Mouse (Mus musculus) thymus, postnatal 36 days (tissue): ENCODE results near the gene Slc19a3.
A peak's percentile ranks its signal among the peaks of the same experiment; 100 is the strongest.
"Not testable (repeated sequence)": the region's sequence is repeated elsewhere in the genome, so short reads cannot be mapped to it uniquely, and the experiment has no call there.

Source experiments
- DNase-seq, 2 experiments: peaks; one replicate each; pipeline ENCODE4 v3.0.0; 2022; ENCODE audit warnings: mixed read lengths in 2 of 2

The Slc19a3 gene

DNA sequence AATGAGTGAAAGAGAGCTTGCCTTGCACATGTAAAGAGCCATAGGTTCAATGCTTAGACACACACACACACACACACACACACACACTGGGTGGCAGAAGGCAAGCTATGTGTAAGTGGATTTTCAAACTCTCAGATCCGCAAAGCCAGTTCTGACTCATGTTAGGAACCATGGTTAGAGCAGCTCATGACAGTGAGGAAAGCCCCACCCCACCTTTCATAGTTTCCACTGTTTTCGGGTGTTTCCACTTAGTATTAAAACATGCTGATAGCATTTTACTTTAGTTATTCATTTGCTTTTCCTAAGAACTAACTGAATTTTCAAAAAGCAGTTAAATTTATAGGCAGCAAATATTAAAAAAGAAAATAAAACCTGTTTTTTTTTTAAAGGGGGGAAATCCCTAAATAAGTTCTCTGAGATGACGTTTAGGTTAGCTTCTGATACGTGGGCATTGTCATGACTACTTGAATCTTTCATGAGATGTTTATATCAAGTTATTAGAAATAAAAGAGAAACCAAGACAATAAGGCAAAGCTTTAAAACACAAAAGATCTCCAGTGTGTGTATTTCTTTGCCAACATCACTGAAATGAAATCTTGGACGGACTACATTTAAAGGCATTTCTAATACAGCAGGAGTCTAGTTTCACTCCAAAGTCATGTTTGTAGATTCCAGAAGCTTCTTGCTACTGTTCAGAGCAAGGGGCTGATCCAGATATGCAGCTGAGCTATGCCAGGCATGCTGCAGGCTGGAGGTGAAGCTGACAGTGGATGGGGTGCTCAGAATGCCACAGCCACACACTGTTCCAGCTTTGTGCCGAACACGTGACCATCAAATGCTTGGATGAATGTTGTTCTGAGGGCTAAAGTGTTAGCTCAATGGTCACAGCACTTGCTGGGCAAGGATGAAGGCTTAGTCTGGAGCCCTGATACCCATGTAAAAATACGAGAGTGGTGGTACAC lies 31.7 kb downstream of the Slc19a3 start:
- no peak for DNase-seq

DNA sequence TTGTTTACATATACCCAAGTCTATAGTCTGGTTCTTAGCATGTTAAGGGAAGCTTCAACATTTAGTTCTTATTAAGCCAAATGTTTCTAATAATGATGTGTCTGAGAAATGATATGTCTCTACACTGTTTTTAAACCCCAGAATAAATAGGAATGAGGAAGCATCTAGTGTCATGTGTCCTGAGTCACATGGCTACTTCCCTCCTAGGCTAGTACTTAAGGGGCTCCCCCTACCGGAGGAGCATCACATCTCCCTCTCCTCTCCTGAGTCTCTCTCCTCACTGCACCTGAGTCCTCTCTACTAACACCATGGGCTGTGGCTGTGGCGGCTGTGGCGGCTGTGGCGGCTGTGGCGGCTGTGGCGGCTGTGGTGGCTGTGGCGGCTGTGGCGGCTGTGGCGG lies 37.9 kb downstream of the Slc19a3 start, which contains the start of gene Gm47959:
TSS of gene Gm47959 (plus strand) at position 243 of the 400 bp plus-strand sequence.
- not testable (repeated sequence) for DNase-seq

- no peak for DNase-seq
These were observed 44.3 kb downstream of the Slc19a3 start for GRCm38 (mm10) chr1:82993947-82994346.

DNA sequence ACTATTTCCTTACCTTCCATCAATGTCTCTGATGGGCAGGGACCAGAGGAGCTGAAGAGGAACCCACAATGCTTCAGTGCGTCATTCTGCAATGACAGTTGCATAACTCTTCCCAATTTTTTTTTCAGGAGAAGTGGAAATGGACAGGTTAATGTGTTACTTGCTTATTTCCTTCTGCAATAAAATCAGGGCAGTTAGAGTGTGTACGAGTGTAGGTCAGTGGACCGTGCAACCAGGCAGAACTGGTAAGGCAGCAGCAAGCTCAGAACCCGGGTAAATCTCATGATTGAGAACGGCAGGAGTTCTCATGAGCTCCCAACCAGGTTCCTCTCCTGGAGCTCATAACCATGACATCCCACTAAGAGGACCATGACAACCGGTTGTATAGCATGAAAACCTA lies 46.2 kb downstream of the Slc19a3 start:
- DNase-seq = no peak

DNA sequence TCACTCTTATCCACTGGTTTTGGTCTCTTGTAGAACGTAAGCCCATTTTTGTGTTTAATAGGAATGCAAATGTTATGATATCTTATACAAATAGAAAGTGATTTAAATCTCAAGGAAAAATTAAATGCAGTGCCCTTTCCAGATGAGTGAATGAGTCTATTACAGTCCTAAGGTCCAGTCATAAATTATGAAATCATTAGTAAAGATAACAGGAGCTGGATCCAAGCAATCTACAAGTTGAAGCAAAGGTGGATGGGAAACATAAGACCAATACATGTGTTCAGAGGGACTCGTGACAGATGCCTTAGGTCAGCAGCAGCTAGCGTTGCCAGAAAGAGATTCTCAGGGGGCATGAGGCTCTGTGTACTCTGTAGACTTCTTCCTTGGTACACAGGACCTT lies 46.7 kb downstream of the Slc19a3 start:
- DNase-seq = no peak

GRCm38 (mm10) chr1:82991062-82991461 lies 47.2 kb downstream of the Slc19a3 start:
- DNase-seq = no peak

DNA sequence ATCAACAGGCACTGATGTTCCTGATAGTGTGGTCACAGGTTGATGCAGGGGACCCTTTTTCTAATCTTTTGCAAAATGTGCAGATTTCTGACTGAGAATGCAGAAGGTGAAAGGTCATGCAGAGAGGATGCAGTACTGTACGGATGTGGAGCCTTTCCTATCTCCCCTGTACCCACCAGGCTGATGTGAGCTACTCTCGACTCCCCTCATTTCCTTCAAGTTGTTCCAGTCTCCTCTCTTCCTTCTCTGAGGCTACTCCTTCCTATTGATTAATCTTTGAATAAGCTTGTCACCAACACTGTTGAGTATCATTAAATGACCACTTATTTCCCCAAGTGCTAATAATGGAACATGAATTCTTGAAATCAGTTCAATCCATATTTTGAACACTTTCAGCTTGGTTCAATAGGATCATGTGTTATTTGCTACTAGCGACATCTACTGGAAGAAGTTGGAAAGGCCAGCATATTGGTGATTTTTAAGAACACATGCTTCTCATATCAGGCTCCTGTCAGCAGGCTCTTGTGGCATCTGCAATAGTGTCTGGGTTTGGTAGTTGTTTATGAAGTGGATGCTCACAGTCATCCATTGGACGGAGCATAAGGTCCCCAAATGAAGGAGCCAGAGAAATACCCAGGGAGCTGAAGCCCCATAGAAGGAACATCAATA lies 50.6 kb downstream of the Slc19a3 start:
- no peak for DNase-seq

DNA sequence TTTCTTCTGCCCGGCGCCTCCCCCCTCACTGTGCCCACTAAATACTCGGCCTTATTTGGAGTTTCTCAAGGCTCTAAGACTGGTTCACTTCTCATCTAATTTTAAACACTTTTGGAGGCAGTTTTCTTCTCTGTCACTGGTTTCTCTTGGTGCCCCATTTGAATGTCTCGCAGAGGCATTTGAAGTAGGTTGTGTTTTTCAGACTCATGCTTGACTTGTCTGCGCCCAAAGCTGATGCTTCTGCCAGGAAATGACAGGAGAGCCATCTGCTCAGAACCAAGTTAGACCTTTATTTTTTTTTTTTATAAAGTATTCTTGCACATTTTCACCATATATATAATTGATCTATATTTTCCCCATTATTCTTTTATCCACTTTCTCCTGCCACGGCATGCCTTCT lies 51.5 kb downstream of the Slc19a3 start:
- DNase-seq = no peak

- no peak for DNase-seq
These were observed 60.4 kb downstream of the Slc19a3 start for GRCm38 (mm10) chr1:82977840-82978239.

DNA sequence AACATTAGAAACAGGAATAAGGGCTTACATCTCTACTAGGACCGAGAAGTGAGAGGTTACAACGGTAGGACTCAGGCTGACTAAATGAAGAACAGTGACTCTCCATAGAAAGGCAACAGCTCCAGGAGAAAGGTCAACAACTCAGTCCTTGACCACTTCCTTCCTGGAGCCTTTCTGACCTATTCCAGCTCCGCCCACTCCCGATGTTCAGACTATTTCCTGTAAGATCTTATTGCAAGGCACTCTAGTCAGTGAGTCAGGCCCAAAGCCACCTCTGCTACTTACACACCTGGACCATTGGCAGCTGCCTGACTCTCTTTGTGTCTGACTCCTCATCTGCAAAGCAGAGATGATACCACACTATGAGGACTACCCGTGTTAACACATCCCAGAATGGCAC lies 62.5 kb downstream of the Slc19a3 start:
- no peak for DNase-seq

DNA sequence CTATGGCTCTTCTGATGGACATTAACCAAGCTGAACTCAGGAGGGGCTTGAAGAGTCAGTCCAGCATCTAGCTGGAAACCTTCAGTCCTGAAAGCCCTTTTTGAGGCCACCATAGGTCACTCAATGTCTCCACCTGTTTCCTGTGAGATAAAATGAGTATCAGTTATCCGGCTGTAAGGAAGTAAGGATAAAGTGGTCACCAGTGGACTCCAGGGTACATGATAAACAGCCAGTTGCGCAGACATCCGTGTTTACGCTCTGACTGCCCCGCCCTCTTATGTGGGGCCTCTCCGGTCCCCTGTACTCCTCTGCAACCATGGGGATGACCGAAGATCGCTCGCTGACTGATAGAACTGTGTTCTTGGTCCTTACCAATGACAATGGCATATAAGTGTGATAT lies 63.9 kb downstream of the Slc19a3 start:
- no peak for DNase-seq

DNA sequence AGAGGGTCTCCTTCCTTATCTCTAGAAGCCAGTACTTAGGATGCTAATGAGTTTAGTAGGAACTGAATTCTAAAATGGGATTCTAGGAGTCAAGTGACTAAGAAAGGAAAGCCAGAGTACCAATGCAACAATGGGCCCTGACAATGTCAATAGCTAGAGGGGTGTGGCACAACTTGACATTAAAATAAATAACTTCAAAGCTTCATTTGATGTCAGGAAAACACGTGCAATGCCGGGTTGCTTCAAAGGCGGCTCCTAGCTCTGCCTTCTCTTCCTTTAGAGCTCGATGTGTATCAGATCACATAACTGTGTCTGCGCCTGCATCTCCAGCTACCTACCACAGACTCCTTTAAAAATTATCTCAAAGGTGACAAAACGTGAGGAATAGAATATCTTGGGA lies 64.3 kb downstream of the Slc19a3 start:
- DNase-seq = peak in 1 of 2 experiments; percentile 24

GRCm38 (mm10) chr1:82973244-82973643 lies 65.0 kb downstream of the Slc19a3 start:
- DNase-seq = no peak

DNA sequence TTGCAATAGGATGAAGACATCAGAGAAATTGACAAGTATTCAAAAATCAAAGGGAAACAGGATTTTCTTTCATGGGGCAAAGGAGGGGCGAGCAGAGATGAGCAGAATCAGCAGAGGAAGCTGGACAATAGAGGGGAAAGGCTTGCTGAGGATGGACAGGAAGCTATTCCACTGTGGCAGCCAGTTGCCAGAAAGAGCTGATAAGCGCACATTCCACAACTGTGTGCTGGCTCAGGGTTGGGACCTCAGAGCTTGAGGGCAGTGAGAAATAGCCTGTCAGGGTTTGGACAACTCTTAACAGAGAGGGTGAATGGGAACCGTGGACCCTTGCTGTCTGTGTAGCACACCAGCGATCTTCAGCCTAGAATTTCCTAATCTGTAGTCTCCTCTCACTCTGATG lies 66.2 kb downstream of the Slc19a3 start:
- no peak for DNase-seq

GRCm38 (mm10) chr1:82966413-82966812 lies 71.8 kb downstream of the Slc19a3 start:
- DNase-seq = no peak
